Mouse (Mus musculus) MEL (cell line): ENCODE data around the gene Myt1l.

ENCODE experiments used
- CHD1 ChIP-seq: IDR thresholded peaks from 2 replicates; pipeline ENCODE4 v1.6.1; 2012; ENCODE audit warnings: low read depth, mild to moderate bottlenecking, inconsistent platforms, low read length, improper control_type of control experiment
- CTCF ChIP-seq, 3 experiments: IDR thresholded peaks in 2 of 3; conservative IDR thresholded peaks in 1 of 3; 2 replicates each; pipeline ENCODE4 v1.5.1; 2011 to 2012; ENCODE audit warnings: low read length in 3 of 3, low read depth in 2 of 3, mild to moderate bottlenecking in 2 of 3, improper control_type of control experiment in 1 of 3, inconsistent platforms in 1 of 3, mixed read lengths in 1 of 3, moderate library complexity in 1 of 3; ENCODE audit not compliant: control insufficient read depth in 1 of 3, insufficient read depth in 1 of 3, poor library complexity in 1 of 3, severe bottlenecking in 1 of 3
- E2F4 ChIP-seq: IDR thresholded peaks from 2 replicates; pipeline ENCODE4 v1.6.1; 2011; ENCODE audit warnings: low read depth, low read length, improper control_type of control experiment, borderline replicate concordance
- EP300 ChIP-seq, 2 experiments: IDR thresholded peaks; 2 replicates each; pipeline ENCODE4 v1.6.1; 2011; ENCODE audit warnings: improper control_type of control experiment in 2 of 2, low read length in 2 of 2, low read depth in 1 of 2, mild to moderate bottlenecking in 1 of 2
- GATA1 ChIP-seq: IDR thresholded peaks from 2 replicates; pipeline ENCODE4 v1.6.1; 2011; ENCODE audit warnings: low read depth, low read length, improper control_type of control experiment
- MAZ ChIP-seq: IDR thresholded peaks from 2 replicates; pipeline ENCODE4 v1.6.1; 2012; ENCODE audit warnings: low read depth, mild to moderate bottlenecking, inconsistent platforms, low read length, improper control_type of control experiment
- MEF2A ChIP-seq: IDR thresholded peaks from 2 replicates; pipeline ENCODE4 v1.6.1; 2014; ENCODE audit warnings: low read depth, mild to moderate bottlenecking, inconsistent platforms, low read length, improper control_type of control experiment; ENCODE audit not compliant: poor library complexity, insufficient replicate concordance, severe bottlenecking; ENCODE audit errors: extremely low read depth
- POLR2A ChIP-seq, 2 experiments: IDR thresholded peaks; 2 replicates each; pipeline ENCODE4 v1.6.1; 2011 to 2012; ENCODE audit warnings: low read length in 2 of 2, mild to moderate bottlenecking in 2 of 2, control low read depth in 1 of 2, improper control_type of control experiment in 1 of 2, low read depth in 1 of 2, moderate library complexity in 1 of 2; ENCODE audit not compliant: control insufficient read depth in 1 of 2, insufficient read depth in 1 of 2, poor library complexity in 1 of 2
- TBP ChIP-seq: IDR thresholded peaks from 2 replicates; pipeline ENCODE4 v1.8.0; 2011; ENCODE audit warnings: low read depth, low read length, improper control_type of control experiment

DNA sequence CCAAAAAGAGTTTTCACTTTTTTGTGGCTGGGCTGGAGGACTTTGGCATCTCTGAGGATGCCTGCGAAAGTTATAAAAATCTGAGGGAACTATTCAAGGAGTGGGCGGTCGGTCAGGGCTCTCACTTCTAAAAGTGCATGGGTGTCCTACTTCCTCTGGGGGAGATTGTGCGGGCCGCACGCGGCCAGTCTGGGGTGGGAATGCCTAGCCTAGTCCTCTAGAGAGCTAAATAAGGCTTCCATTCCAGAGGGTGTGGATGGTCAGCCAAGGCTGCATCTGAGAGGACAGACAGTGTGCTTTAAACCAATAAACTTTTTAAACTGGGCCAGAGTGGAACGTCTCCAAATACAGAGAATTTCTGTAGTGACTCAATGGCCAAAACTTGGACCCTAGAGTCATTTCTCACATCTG lies 411.1 kb downstream of the Myt1l start:
- TF ChIP-seq CHD1 (no peak), CTCF (IDR thresholded peaks at IDR 0.05 in 2 of 3, conservative IDR thresholded peaks at IDR 0.05 in 1 of 3; ENCODE audit: control insufficient read depth in 1 of 3, insufficient read depth in 1 of 3, low read depth in 2 of 3, low read length in 3 of 3, poor library complexity in 1 of 3, severe bottlenecking in 1 of 3) (no peak), EP300 (IDR thresholded peaks at IDR 0.05; ENCODE audit: low read depth in 1 of 2, low read length in 2 of 2) (no peak), POLR2A (IDR thresholded peaks at IDR 0.05; ENCODE audit: control insufficient read depth in 1 of 2, insufficient read depth in 1 of 2, low read depth in 1 of 2, low read length in 2 of 2, poor library complexity in 1 of 2) (no peak), E2F4 (no peak), MAZ (no peak), GATA1 (no peak), MEF2A (no peak), TBP (no peak)
